Mouse (Mus musculus): ENCODE measurements around the gene Nxt2. TPM values are rescaled to one million over a fixed set of nuclear protein-coding genes. Genes with fewer than 3 reads are reported as not detected.
A peak's percentile ranks its signal among the peaks of the same experiment; 100 is the strongest.
"Not testable (repeated sequence)": the region's sequence is repeated elsewhere in the genome, so short reads cannot be mapped to it uniquely, and the experiment has no call there.

Nxt2 gene
- total RNA-seq (2021) = 1 to 10 TPM; 2.4 to 2.8 TPM
- long read RNA-seq, experiment 1, partial matches to known transcripts = 0 of 2 reads
- long read RNA-seq, experiment 1, other reads (novel, unspliced or antisense) = 1 of 2 reads
- long read RNA-seq, experiment 2, partial matches to known transcripts = 0 of 3 reads
- long read RNA-seq, experiment 2, other reads (novel, unspliced or antisense) = 1 of 3 reads

GRCm38 (mm10) chrX:142226542-142226941 is at the start of gene Nxt2:
TSS of gene Nxt2 (plus strand) at chrX:142226770.
- intact Hi-C loops (cut with DNase I) = no loop called here
- DNase-seq = no peak

GRCm38 (mm10) chrX:142176981-142177380 is 49.6 kb upstream of the Nxt2 start:
- intact Hi-C loops (cut with DNase I) = no loop called here
- DNase-seq = no peak

GRCm38 (mm10) chrX:142182026-142182425 is 44.5 kb upstream of the Nxt2 start:
- intact Hi-C loops (cut with DNase I) = no loop called here

GRCm38 (mm10) chrX:142189023-142189703 is 37.4 kb upstream of the Nxt2 start:
- DNase-seq = peak in 1 of 2 experiments; percentile 10
- intact Hi-C loops (cut with DNase I) = no loop called here

More at GRCm38 (mm10) chrX:142182026-142182425, 44.5 kb upstream of the Nxt2 start:
- DNase-seq = no peak

GRCm38 (mm10) chrX:142190355-142190754 is 36.2 kb upstream of the Nxt2 start:
- intact Hi-C loops (cut with DNase I) = no loop called here
- DNase-seq = no peak

GRCm38 (mm10) chrX:142194420-142194819 is 32.1 kb upstream of the Nxt2 start:
- intact Hi-C loops (cut with DNase I) = no loop called here

GRCm38 (mm10) chrX:142195551-142195950 is 31.0 kb upstream of the Nxt2 start:
- no peak for DNase-seq
- intact Hi-C loops (cut with DNase I) = no loop called here

More at GRCm38 (mm10) chrX:142194420-142194819, 32.1 kb upstream of the Nxt2 start:
- DNase-seq = no peak

GRCm38 (mm10) chrX:142196831-142197230 is 29.7 kb upstream of the Nxt2 start, which contains the start of gene Gucy2f:
TSS of gene Gucy2f (minus strand) at chrX:142196931.
- no peak for DNase-seq
- intact Hi-C loops (cut with DNase I) = no loop called here

GRCm38 (mm10) chrX:142200295-142200694 is 26.3 kb upstream of the Nxt2 start:
- intact Hi-C loops (cut with DNase I) = loop anchor here (5.0 kb wide), 1 partner anchor 112 kb away; no protein-coding TSS in a partner anchor

GRCm38 (mm10) chrX:142227398-142228054 is 956 bp downstream of the Nxt2 start:
- no peak for DNase-seq
- intact Hi-C loops (cut with DNase I) = no loop called here

More at GRCm38 (mm10) chrX:142200295-142200694, 26.3 kb upstream of the Nxt2 start:
- no peak for DNase-seq

- intact Hi-C loops (cut with DNase I) = no loop called here
- peak; percentile 54 to 58 for DNase-seq
Observed at GRCm38 (mm10) chrX:142228055-142228768, 1.6 kb downstream of the Nxt2 start.

- intact Hi-C loops (cut with DNase I) = no loop called here
- DNase-seq = no peak
Observed at GRCm38 (mm10) chrX:142228769-142229158, 2.2 kb downstream of the Nxt2 start.

- DNase-seq = not testable (repeated sequence)
- intact Hi-C loops (cut with DNase I) = loop anchor here (5.0 kb wide), 1 partner anchor 76 kb away; no protein-coding TSS in a partner anchor
Observed at GRCm38 (mm10) chrX:142236146-142236545, 9.6 kb downstream of the Nxt2 start.

GRCm38 (mm10) chrX:142237101-142237500 is 10.5 kb downstream of the Nxt2 start:
- intact Hi-C loops (cut with DNase I) = loop anchor here (5.0 kb wide), 1 partner anchor 75 kb away; no protein-coding TSS in a partner anchor
- DNase-seq = no peak

- no peak for DNase-seq
- intact Hi-C loops (cut with DNase I) = no loop called here
Observed at GRCm38 (mm10) chrX:142245682-142246327, 19.2 kb downstream of the Nxt2 start.

- no peak for DNase-seq
- intact Hi-C loops (cut with DNase I) = no loop called here
Observed at GRCm38 (mm10) chrX:142250008-142250736, 23.6 kb downstream of the Nxt2 start.

- intact Hi-C loops (cut with DNase I) = no loop called here
- DNase-seq = no peak
Observed at GRCm38 (mm10) chrX:142276031-142276430, 49.5 kb downstream of the Nxt2 start.

GRCm38 (mm10) chrX:142276573-142276972 is 50.0 kb downstream of the Nxt2 start:
- no peak for DNase-seq
- intact Hi-C loops (cut with DNase I) = no loop called here

- intact Hi-C loops (cut with DNase I) = no loop called here
Observed at GRCm38 (mm10) chrX:142285905-142286304, 59.3 kb downstream of the Nxt2 start.

More at GRCm38 (mm10) chrX:142285905-142286304, 59.3 kb downstream of the Nxt2 start:
- DNase-seq = no peak
